Mouse (Mus musculus): ENCODE measurements around the gene Bhmt. TPM values are rescaled to one million over a fixed set of nuclear protein-coding genes. Genes with fewer than 3 reads are reported as not detected.

Bhmt gene
- total RNA-seq (2015) (not detected in 2 replicates), total RNA-seq (2017) (not detected in 2 replicates)

DNA sequence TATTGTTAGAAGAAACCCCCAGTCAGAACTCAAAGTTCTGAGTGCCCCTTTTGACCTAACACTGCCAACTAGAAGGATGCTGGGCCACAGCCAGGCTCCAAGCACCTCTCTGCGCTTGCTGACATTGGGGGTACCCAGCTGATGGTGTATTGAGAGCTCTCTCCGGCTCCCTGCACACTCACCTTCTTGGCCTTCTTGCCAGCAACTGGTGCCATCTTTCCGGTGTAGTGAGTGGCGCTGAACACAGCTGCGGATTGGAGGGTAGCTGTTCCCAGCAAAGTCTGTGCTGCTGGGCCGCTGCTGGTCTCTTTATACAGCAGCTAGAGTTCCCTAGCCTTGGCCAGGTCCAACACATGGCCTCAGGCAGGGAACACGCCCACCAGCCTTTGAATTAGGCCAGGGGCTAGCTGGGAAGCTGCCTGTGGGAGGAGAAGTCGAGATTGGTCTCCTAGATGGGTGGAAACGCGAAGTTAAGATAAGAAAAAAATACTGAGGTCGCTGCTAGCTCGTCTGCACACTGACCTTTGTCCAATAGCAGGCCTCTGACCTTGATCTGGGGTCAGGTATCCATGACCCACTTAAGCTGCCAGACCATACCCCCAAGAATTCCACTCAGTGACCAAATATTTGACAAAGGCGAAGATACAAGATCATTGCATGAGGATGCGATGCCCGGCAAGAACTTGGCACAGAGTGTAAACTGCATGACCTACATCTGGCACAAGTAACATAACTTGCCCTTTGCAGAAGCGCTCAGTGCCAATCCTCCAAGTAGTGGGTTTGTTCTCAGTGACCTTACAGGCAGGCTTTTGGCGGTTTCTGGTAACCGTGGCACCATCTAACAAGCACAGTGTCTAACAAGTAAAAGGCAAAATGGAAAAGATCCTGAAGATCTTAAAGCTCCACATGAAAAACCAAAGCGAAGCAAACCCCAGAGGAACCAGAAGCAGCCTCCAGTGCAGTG, at the start of gene Bhmt:
Gene Bhmt (minus strand): TSS at position 680 of the 964 bp plus-strand sequence.
- ATAC-seq (ENCODE audit: poor library complexity, severe bottlenecking) = no peak

DNA sequence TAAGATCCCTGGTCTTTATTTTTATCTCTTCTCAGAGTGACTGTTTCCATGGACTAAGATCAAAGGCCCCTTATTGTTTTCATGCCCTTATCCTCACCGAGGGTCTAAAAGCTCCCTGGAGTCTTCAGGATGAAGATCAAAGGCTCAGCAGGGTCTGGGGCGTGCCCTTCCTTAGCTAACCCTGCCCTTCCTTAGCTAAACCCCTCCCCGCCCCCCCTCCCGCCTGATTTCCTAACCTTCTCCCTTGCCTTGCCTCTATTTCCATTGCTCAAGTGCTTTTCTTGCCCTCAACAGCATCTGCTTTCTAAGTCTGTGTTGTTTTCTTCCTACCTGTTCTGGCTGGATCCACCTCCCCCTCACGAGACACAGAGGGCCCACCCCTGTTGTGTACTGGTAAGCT, 49.6 kb upstream of the Bhmt start:
- ATAC-seq (ENCODE audit: poor library complexity, severe bottlenecking) = no peak

DNA sequence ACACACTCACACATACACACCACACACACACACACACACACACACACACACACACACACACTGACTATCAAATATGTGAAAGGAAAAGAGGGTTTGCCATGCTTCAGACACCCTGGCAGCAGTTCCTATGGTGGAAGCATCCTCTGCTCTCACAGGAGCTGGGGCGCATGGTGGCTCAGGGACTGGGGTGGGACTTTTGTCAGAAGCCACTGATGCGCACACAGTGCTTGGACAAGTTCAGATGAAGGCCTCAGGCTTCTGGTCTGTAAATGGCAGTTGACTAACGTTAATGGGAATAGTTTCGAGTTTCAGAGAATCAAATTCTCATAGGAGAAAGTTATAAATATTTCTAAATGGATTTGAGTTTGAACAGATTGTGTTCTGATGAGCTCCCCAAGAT, 47.5 kb upstream of the Bhmt start:
- ATAC-seq (ENCODE audit: poor library complexity, severe bottlenecking) = no peak

DNA sequence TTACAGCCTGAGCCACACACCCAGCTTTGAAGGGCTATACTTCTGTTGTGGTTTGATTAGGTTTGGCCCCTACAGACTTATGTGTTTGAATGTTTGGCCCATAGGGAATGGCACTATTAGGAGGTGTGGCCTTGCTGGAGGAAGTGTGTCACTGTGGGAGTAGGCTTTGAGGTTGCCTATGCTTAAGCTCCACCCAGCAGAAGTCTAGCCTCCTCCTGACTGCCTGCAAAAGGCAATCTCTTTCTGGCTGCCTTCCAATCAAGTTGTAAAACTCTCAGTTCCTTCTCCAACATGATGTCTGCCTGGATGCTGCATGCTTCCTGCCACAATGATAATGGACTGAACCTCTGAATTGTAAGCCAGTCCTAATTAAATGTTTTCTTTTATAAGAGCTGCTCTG, 45.6 kb upstream of the Bhmt start:
- peak; percentile 89 for ATAC-seq (ENCODE audit: poor library complexity, severe bottlenecking)

DNA sequence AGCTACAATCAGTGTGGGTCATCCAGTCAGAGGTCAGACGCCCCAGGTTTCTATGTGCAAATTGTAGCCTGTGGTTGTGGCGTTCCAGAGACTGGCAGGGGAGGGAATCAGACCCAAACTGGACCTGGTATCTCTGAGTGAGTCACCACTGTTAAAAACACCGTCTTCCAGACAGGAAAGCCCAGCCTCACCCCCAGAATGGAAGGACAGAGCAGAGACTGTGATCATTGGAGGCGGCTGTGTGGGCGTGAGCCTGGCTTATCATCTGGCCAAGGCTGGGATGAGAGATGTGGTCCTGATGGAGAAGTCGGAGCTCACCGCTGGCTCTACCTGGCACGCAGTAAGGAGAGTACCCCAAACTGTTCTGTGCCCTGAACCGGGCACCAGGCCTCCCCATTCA, 39.1 kb upstream of the Bhmt start:
- ATAC-seq (ENCODE audit: poor library complexity, severe bottlenecking) = no peak

DNA sequence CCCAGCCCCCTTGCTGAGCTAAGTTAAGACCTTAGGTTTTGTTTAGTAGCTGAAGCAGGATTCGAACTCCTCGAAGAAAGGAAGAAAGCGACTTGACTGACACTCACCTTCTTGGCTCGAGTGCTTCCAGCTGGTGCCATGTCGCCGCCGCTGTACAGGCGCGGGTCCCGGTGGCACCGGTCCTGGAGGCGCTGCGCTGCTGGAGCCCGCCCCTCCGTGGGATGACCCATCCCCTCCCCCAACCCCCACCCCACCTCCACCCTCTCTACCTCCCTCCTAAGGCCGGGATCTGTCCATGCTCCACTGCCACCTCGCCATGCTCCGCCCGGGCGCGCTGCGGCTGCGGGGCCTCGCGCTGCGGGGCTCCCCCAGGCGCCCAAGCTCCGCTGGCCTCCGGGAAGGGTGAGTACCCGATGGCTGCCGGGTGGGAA, 36.4 kb upstream of the Bhmt start, which contains the start of the genes Bhmt2 and Dmgdh:
Gene Bhmt2 (minus strand): TSS at position 172 of the 431 bp plus-strand sequence.
Gene Dmgdh (plus strand): TSS at position 303 of the 431 bp plus-strand sequence.
- no peak for ATAC-seq (ENCODE audit: poor library complexity, severe bottlenecking)

- ATAC-seq (ENCODE audit: poor library complexity, severe bottlenecking) = no peak
Measured at GRCm38 (mm10) chr13:93673296-93673695, 35.5 kb upstream of the Bhmt start.

- ATAC-seq (ENCODE audit: poor library complexity, severe bottlenecking) = no peak
Measured at GRCm38 (mm10) chr13:93672371-93672770, 34.6 kb upstream of the Bhmt start.

GRCm38 (mm10) chr13:93667586-93667985, 29.8 kb upstream of the Bhmt start:
- ATAC-seq (ENCODE audit: poor library complexity, severe bottlenecking) = no peak

- no peak for ATAC-seq (ENCODE audit: poor library complexity, severe bottlenecking)
Measured at GRCm38 (mm10) chr13:93657941-93658340, 20.2 kb upstream of the Bhmt start.

GRCm38 (mm10) chr13:93653382-93653781, 15.6 kb upstream of the Bhmt start:
- ATAC-seq (ENCODE audit: poor library complexity, severe bottlenecking) = no peak

DNA sequence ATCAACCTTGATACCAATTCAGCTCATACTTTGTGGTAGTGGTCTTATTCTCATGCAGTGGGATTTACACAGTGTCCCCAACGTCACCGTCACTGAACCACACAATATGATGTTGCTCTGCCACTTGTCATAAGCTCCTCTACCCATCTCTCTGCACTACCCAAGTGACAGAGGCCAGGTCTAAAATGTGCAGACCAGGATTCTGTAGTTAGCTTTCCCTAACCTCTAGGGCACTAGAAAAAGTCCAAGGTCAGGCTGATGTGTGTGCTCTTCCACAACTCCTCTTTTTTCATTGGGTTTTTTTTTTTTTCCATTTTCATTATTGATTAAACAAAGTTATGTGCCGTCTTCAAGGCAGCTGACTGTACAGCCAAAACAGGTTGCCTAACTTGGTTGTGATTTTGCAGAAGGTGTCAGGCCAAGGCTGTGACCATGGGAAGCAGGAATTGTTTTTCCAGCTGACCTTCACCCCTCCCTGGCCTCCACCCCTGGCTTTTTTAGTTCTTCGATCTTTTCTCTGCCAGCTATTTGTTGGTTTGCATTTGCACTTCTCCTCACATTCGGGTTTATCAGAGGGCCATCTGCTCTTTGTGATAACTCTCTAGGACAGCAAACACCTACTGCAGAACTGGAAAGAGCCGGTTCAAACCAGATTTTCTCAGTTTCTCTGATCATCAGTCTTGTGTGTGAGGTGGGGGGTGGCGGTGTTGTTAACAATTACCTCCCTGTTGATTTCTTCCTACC, 10.8 kb upstream of the Bhmt start:
- no peak for ATAC-seq (ENCODE audit: poor library complexity, severe bottlenecking)

DNA sequence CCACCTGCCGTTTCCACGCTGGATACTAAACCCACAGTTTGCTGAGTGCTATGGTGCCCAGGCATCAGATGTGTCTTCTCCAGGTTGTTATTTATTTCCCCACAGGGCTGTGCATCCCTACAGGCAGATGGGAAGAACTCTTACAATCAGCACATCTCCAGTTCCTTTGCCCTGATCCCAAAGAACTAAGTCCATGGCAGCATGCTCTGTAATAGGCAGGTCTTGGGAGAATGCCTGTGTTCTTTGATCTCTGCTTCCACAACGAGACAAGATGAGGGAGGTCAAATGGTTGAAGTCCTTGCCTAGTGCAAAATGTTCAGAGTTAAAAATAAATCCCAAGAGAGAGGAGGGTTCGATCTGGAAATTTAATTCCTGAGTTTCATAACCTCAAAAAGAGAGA, 1.9 kb upstream of the Bhmt start:
- no peak for ATAC-seq (ENCODE audit: poor library complexity, severe bottlenecking)

GRCm38 (mm10) chr13:93636561-93636960, 1.2 kb downstream of the Bhmt start:
- no peak for ATAC-seq (ENCODE audit: poor library complexity, severe bottlenecking)

GRCm38 (mm10) chr13:93632927-93633326, 4.8 kb downstream of the Bhmt start:
- ATAC-seq (ENCODE audit: poor library complexity, severe bottlenecking) = no peak

DNA sequence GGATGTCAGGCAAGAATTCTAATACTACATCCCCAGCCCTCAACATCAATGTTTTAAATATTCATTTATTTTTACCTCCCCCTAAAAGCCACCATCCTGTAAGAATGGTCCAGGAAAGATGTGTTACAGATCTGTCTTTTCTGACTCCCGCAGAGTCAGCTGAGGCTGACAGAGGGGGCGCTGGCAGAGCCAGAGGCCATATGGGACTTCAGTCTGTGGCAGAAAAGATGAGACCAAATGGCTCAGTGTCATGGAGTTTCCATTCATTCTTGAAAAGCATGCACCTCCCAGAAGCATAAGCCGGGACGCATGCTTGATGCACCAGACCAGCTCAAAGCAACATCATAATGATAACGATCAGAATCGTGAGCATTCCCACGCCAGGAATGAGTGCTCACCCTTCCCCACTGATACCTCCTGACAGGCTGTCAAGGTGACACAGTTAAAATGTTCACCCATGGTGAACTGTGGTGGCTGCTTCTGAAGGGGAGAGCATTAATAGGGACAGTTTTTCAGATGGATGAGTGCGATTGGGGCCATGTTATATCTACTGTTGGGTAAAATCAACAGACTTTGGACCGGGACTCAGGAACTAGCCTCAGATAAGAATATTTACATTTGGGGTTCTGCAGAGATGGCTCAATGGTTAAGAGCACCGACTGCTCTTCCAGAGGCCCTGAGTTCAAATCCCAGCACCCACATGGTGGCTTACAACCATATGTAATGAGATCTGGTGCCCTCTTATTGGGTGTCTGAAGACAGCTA, 6.6 kb downstream of the Bhmt start:
- ATAC-seq (ENCODE audit: poor library complexity, severe bottlenecking) = no peak

DNA sequence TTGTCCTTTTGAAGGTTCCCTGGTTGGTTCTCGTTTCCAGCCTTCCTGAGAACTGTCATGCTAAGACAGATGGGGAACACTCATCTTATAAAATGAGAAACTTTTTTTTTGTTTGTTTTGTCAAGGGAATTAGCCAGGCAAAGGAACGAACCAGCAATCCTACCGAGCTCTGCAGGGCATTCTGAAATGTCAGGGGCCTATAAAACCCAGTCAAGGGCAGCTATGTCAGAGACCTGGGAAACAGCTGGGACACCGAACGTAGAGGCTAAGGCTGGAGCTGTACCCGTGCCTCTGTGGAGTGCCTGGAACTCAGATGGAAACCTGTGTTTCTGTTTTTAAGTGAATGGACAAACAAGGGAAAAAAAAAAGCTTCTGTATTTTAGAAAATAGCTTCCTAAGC, 8.9 kb downstream of the Bhmt start:
- ATAC-seq (ENCODE audit: poor library complexity, severe bottlenecking) = no peak

- no peak for ATAC-seq (ENCODE audit: poor library complexity, severe bottlenecking)
Measured at GRCm38 (mm10) chr13:93614361-93614948, 23.3 kb downstream of the Bhmt start.

GRCm38 (mm10) chr13:93613771-93614170, 24.0 kb downstream of the Bhmt start:
- no peak for ATAC-seq (ENCODE audit: poor library complexity, severe bottlenecking)
